Mouse (Mus musculus): ENCODE data around the gene Slc38a3. TPM values are rescaled to one million over a fixed set of nuclear protein-coding genes. Genes with fewer than 3 reads are reported as not detected.

Gene Slc38a3
- total and polyA plus RNA-seq, 3 experiments: not detected

- H3K4me1 ChIP-seq (ENCODE audit: control insufficient read depth in 1 of 2, insufficient read depth in 2 of 2, low read length in 2 of 2): peaks cover 0 to 23% of the 10 kb centered on the region in 2 experiments; a peak in 3 of 4 replicates
- no peaks in the 10 kb centered on the region for H3K9me3 ChIP-seq (replicated peaks; ENCODE audit: insufficient read depth, low read length)
- TF ChIP-seq MAFK (IDR thresholded peaks at IDR 0.05; ENCODE audit: borderline replicate concordance, low read depth, low read length) (no peak), USF2 (IDR thresholded peaks at IDR 0.05; ENCODE audit: borderline replicate concordance in 1 of 2, insufficient read depth in 1 of 2, low read depth in 1 of 2, low read length in 2 of 2) (no peak), CTCF (IDR thresholded peaks at IDR 0.05 in 2 of 3, conservative IDR thresholded peaks at IDR 0.05 in 1 of 3; ENCODE audit: control insufficient read depth in 1 of 3, insufficient read depth in 1 of 3, low read depth in 2 of 3, low read length in 3 of 3, poor library complexity in 1 of 3, severe bottlenecking in 1 of 3) (no peak), MYB (IDR thresholded peaks at IDR 0.05; ENCODE audit: low read depth, low read length) (no peak), MEF2A (IDR thresholded peaks at IDR 0.05; ENCODE audit: extremely low read depth, insufficient replicate concordance, low read depth, low read length, poor library complexity, severe bottlenecking) (no peak), POLR2AphosphoS2 (IDR thresholded peaks at IDR 0.05; ENCODE audit: low read length) (no peak), ZMIZ1 (IDR thresholded peaks at IDR 0.05; ENCODE audit: low read depth, low read length) (no peak), GATA1 (IDR thresholded peaks at IDR 0.05; ENCODE audit: low read depth, low read length) (no peak), E2F4 (IDR thresholded peaks at IDR 0.05; ENCODE audit: borderline replicate concordance, low read depth, low read length) (no peak), RCOR1 (IDR thresholded peaks at IDR 0.05; ENCODE audit: low read depth, low read length) (no peak), TCF12 (IDR thresholded peaks at IDR 0.05; ENCODE audit: low read depth, low read length) (no peak), NRF1 (IDR thresholded peaks at IDR 0.05; ENCODE audit: insufficient read depth, low read depth, low read length, poor library complexity, severe bottlenecking) (no peak), JUND (IDR thresholded peaks at IDR 0.05; ENCODE audit: low read depth, low read length) (no peak), POLR2A (IDR thresholded peaks at IDR 0.05; ENCODE audit: control insufficient read depth in 1 of 2, insufficient read depth in 1 of 2, low read depth in 1 of 2, low read length in 2 of 2, poor library complexity in 1 of 2) (no peak), ETS1 (IDR thresholded peaks at IDR 0.05; ENCODE audit: low read depth, low read length) (no peak), HCFC1 (IDR thresholded peaks at IDR 0.05; ENCODE audit: low read depth, low read length) (no peak)
- no peak overlapping the region for H3K27ac ChIP-seq (ENCODE audit: control insufficient read depth, low read depth, low read length)
- H3K36me3 ChIP-seq (ENCODE audit: control insufficient read depth in 1 of 2, insufficient read depth in 2 of 2, low read length in 2 of 2): peaks cover 0 to 10% of the 10 kb centered on the region in 2 experiments; a peak in 2 of 4 replicates
- no peaks in the 10 kb centered on the region for H3K27me3 ChIP-seq (ENCODE audit: control insufficient read depth in 1 of 2, insufficient read depth in 2 of 2, low read length in 2 of 2)
- H3K4me3 ChIP-seq (ENCODE audit: control insufficient read depth in 1 of 2, insufficient read depth in 1 of 2, low read depth in 2 of 2, low read length in 2 of 2): no peak overlapping the region
- DNase-seq (ENCODE audit: low read depth, low spot score): no peak
- H3K79me2 ChIP-seq (ENCODE audit: control insufficient read depth, insufficient read depth, low read length, poor library complexity): no peaks in the 10 kb centered on the region; the same call in 1 of the 2 replicates
- H3K9ac ChIP-seq (ENCODE audit: control insufficient read depth, low read depth, low read length, poor library complexity, severe bottlenecking): no peak overlapping the region
Measured at GRCm38 (mm10) chr9:107605041-107605661, 64.2 kb downstream of the Slc38a3 start.

DNA sequence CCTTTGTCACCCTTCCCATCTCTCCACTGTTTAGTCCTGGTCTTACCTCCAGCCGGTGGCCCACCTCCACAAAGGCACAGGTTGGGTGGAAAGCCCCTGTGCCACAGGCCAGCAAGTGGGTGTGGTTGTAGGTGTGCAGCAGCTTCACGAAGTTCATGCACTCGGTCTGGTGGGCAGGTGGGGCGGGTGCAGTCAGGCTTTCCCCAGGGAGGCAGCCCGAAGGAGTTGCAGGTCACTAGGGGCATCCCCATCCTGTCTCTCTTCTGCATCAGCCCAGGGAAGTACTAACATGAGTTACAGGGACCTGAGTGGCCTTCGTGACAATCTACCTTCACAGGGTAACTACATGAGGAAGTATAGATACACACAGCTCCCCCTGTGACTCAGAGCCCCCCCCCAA lies 66.1 kb downstream of the Slc38a3 start:
- Histone ChIP-seq H3K9me3 (replicated peaks; ENCODE audit: insufficient read depth, low read length) (no peaks in the 10 kb centered on the region), H3K4me1 (ENCODE audit: control insufficient read depth in 1 of 2, insufficient read depth in 2 of 2, low read length in 2 of 2) (peaks cover 0 to 23% of the 10 kb centered on the region in 2 experiments; a peak in 3 of 4 replicates), H3K9ac (ENCODE audit: control insufficient read depth, low read depth, low read length, poor library complexity, severe bottlenecking) (no peak overlapping the region), H3K27ac (ENCODE audit: control insufficient read depth, low read depth, low read length) (no peak overlapping the region), H3K4me3 (ENCODE audit: control insufficient read depth in 1 of 2, insufficient read depth in 1 of 2, low read depth in 2 of 2, low read length in 2 of 2) (no peak overlapping the region), H3K79me2 (ENCODE audit: control insufficient read depth, insufficient read depth, low read length, poor library complexity) (no peaks in the 10 kb centered on the region; the same call in 1 of the 2 replicates), H3K27me3 (ENCODE audit: control insufficient read depth in 1 of 2, insufficient read depth in 2 of 2, low read length in 2 of 2) (no peaks in the 10 kb centered on the region), H3K36me3 (ENCODE audit: control insufficient read depth in 1 of 2, insufficient read depth in 2 of 2, low read length in 2 of 2) (peaks cover 0 to 10% of the 10 kb centered on the region in 2 experiments; a peak in 2 of 4 replicates)
- DNase-seq (ENCODE audit: low read depth, low spot score): no peak
- TF ChIP-seq ZMIZ1 (IDR thresholded peaks at IDR 0.05; ENCODE audit: low read depth, low read length) (no peak), GATA1 (IDR thresholded peaks at IDR 0.05; ENCODE audit: low read depth, low read length) (no peak), POLR2A (IDR thresholded peaks at IDR 0.05; ENCODE audit: control insufficient read depth in 1 of 2, insufficient read depth in 1 of 2, low read depth in 1 of 2, low read length in 2 of 2, poor library complexity in 1 of 2) (no peak), CTCF (IDR thresholded peaks at IDR 0.05 in 2 of 3, conservative IDR thresholded peaks at IDR 0.05 in 1 of 3; ENCODE audit: control insufficient read depth in 1 of 3, insufficient read depth in 1 of 3, low read depth in 2 of 3, low read length in 3 of 3, poor library complexity in 1 of 3, severe bottlenecking in 1 of 3) (no peak), ELF1 (IDR thresholded peaks at IDR 0.05; ENCODE audit: low read depth, low read length) (no peak)

Measured in MEL (cell line).